8 mouse cellular contexts compared by ENCODE assay signal in genomic region chr6:31660778-31661177, GRCm38 (mm10).
A peak's percentile ranks its signal among the peaks of the same experiment; 100 is the strongest.
DNase-seq lines count a peak whose midpoint lies in the region; ATAC-seq lines count a peak whose summit lies in the region.

No protein-coding gene starts in this region.

- peak; percentile 69 to 73; a peak in 2 of 4 replicates for ATAC-seq in hematopoietic stem cell, adult 5-6 weeks (replicated peaks in 1 of 2; ENCODE audit: insufficient read depth in 1 of 2, low FRiP score in 2 of 2, low TSS enrichment in 1 of 2, low read depth in 1 of 2, poor library complexity in 2 of 2, severe bottlenecking in 2 of 2)
- ATAC-seq in neural tube, embryonic 15.5 days (ENCODE audit: low FRiP score): peak; percentile 61; the same call in 1 of the 2 replicates

- peaks cover 2% of the 10 kb centered on the region; the same call in 1 of the 2 replicates for H3K4me1 ChIP-seq in forebrain, embryonic 10.5 days
- H3K4me1 ChIP-seq in neural tube, embryonic 15.5 days: peaks cover 5% of the 10 kb centered on the region

- no peak overlapping the region for H3K9ac ChIP-seq in neural tube, embryonic 15.5 days (replicated peaks)

- H3K9me3 ChIP-seq in forebrain, embryonic 10.5 days: no peaks in the 10 kb centered on the region
- no peaks in the 10 kb centered on the region for H3K9me3 ChIP-seq in neural tube, embryonic 15.5 days (replicated peaks)

- no peak overlapping the region for H3K4me2 ChIP-seq in neural tube, embryonic 15.5 days

- 15% methylated on average over 8 of the region's 8 CpGs for WGBS in forebrain, embryonic 10.5 days
- WGBS in neural tube, embryonic 15.5 days: 9% methylated on average over 8 of the region's 8 CpGs

- no peaks in the 10 kb centered on the region for H3K36me3 ChIP-seq in forebrain, embryonic 10.5 days (replicated peaks)
- H3K36me3 ChIP-seq in neural tube, embryonic 15.5 days: no peaks in the 10 kb centered on the region

- peak; percentile 80 for DNase-seq in ES-CJ7 (ENCODE audit: low read depth, low spot score)
- DNase-seq in brain, embryonic 18.5 days (ENCODE audit: low read depth, low spot score): peak; percentile 57
- DNase-seq in forebrain, embryonic 10.5 days (ENCODE audit: extremely low spot score, low spot score): peak; percentile 70
- peak; percentile 69 for DNase-seq in layer of hippocampus, adult 11-12 months (ENCODE audit: low spot score)
- peak; percentile 46 to 58 for DNase-seq in lung, adult 18-20 months
- DNase-seq in thymus, postnatal 25 days: peak; percentile 45

- H3K27me3 ChIP-seq in forebrain, embryonic 10.5 days (ENCODE audit: poor library complexity, severe bottlenecking): peaks cover 19% of the 10 kb centered on the region; the same call in 1 of the 2 replicates
- H3K27me3 ChIP-seq in neural tube, embryonic 15.5 days (replicated peaks): 0 out of 2 replicates have a peak, but pooled peaks cover 8% of the 10 kb centered on the region

- H3K27ac ChIP-seq in forebrain, embryonic 10.5 days: no peak overlapping the region
- no peak overlapping the region for H3K27ac ChIP-seq in neural tube, embryonic 15.5 days (replicated peaks)

- no peak overlapping the region for H3K4me3 ChIP-seq in forebrain, embryonic 10.5 days
- H3K4me3 ChIP-seq in neural tube, embryonic 15.5 days (replicated peaks): no peak overlapping the region
